Mouse (Mus musculus) lung, adult 18-20 months (tissue): Measurements from ENCODE around the gene Cntn1.
"Not testable (repeated sequence)": the region's sequence is repeated elsewhere in the genome, so short reads cannot be mapped to it uniquely, and the experiment has no call there.

ENCODE experiments used
- DNase-seq, 2 experiments: peaks; one replicate each; pipeline ENCODE4 v3.0.0; 2022; ENCODE audit warnings: mixed read lengths in 2 of 2

Gene Cntn1

DNA sequence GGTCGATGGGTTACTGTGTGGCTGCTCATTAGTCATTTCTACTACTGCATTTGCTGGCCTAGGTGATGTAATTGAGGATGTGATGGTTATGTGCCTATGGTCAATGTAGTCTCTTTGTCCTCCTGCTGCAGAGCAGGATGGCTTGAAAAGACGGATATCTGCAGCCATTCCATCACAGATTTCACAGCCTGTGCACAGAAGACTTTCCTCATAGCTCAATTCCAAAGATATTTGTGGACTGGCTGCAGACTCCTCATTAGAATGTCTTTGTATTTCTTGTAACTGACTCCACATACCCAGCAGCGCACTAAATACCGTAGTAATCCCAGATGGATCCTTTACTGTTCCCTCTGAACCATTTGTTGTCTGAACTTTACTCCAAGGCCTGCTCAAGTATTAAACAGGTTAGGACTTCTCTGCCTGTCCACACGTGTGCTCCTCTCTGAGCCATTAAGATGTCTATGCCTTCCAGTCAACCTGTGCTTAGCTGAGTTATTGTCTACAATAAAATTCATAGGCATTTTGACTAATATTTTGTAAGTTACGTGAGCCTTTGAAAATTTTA is 220.9 kb downstream of the Cntn1 start:
- no peak for DNase-seq

DNA sequence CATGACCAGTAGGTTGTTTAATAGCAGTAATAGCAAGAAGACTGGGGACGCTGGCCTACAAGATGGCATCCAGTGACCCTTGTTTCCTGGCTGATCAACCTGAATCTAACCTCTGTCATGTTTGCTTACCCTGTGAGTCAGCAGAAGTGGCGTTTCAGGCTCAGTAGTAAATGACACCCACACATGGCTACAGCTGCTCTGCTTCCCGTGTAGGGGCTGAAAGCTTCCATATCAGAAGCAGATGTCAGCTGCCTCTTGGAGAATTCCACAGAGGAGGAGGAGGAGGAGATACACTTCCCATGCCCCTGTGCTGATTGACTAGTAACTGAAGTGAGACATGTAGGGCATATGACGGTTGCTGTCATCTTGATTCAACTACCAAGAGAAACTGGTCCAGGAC is 225.9 kb downstream of the Cntn1 start:
- no peak for DNase-seq

DNA sequence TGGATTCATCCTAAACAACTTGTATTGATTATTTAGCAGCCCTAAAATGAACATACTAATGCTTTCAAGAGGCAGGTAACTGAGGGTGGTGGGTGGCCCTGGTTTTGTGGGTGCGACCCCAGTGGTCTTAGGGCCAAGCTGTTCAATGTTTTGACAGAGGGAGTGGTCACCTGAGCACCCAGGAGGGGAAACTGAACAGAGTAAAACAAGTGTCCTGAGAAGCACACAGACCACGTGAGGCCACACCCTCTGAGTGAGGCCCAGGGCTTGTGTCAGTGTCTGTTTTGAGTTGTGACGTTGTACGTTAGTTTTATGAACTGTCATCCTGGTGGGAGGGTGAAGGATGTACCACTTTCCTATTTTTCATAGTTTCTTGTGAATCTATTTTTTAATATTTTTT is 227.0 kb downstream of the Cntn1 start:
- no peak for DNase-seq

DNA sequence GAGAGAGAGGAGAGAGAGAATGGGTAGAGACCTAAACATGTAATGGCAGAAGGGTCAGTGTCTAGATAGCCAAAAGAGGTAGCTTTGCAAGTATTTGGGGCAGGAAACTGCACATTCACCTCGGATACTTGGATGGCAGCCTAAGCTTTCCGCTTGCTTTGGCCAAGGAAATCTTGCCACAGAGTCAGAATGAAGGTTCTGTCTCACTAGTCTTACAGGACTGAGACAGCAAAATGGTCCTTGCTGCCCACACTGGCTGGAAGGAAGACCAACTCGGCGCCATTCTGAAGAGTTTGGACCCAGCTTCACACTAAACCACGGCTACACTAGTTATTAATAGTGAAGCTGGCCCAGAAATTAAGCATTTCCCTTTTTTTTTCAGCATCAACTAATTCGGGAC is 230.0 kb downstream of the Cntn1 start:
- no peak for DNase-seq

DNA sequence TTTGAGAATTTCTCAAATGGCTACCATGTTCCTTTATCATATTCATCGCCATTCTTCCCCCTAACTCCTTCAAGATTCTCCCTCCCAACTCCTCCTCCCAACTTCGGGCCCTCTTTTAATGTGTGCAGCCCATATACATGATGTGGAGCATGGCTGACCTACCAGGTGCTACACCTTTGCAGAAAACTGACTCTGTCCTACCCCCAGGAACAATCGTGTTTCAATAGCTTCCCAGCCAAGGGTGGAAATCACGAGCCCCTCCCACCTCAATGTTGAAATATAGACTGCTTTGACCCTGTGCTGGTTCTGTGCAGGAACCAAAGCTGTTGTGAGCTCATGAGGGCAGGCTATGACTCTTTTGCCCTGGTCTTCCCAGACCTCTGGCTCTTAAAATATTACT is 236.7 kb downstream of the Cntn1 start:
- no peak for DNase-seq

DNA sequence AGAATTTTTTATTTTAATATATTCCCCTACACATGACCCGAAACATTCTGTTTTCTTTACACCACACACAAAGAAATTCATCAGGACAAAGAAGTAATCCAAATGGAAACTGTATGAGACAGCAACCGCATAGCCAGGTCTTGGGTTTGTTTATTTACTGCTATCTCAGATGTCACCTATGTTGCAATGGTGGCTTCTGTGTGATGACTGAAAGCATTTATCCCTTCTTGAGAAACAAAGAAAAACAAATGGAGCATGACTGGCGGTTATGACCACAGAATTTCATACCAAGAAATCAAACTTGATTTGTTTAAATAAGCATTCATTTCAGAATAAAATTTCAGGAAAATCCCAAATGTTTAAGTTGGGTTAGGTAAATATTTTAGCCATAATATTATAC is 245.5 kb downstream of the Cntn1 start:
- DNase-seq = no peak

DNA sequence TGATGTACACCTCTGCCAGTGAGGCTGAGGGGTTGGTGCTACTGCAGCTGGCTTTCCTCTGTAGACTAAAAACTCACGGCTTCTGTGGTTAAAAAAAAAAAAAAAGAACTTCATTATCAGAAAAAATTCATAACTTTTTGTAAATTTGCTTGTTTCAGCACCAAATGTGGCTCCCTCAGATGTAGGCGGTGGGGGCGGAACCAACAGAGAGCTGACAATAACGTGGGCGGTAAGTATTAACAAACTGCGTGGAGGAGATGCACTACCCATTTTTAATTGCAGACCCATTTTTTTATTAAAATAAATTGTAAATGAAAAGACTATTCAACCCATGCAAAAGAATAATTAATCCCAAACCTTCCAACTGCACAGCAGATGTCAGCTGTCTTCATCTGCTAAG is 251.8 kb downstream of the Cntn1 start:
- DNase-seq = no peak

DNA sequence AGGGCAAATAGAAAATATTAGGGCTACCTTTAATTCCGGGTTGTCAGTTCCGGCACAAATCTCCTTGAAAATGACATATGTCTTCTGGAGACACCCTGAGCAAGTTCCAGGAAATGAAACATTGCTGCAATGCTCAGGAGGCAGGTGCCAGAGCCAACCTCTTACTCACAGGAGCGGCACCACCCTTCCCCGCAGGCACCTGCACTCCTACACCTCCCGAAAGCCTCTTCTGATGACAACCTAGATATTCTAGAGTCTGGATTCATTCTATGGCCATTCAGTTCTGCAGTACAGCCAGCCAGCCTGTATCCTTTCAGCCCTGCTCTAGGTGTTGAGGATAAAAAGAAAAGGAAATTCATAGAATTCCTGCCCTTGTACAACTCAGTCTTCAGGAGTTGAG is 253.3 kb downstream of the Cntn1 start:
- DNase-seq = no peak

DNA sequence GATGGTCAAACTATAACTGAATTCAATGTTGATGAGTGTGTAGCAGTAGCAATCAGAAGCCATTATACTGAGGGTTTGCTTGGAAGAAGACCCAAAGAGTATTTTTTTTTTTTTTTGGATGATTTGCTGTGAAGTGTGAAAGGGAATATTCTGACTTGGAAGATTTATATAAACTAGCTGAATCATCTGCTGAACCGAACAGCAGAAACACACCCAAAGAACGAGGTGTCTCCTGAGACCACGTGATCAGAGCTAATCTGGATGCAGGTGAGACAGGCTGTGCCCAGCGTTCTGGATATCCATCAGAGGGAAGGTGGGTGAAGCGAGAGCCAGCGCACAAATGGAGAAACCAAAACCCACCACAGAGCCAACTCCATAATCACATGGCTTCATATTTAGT is 271.0 kb downstream of the Cntn1 start:
- no peak for DNase-seq

DNA sequence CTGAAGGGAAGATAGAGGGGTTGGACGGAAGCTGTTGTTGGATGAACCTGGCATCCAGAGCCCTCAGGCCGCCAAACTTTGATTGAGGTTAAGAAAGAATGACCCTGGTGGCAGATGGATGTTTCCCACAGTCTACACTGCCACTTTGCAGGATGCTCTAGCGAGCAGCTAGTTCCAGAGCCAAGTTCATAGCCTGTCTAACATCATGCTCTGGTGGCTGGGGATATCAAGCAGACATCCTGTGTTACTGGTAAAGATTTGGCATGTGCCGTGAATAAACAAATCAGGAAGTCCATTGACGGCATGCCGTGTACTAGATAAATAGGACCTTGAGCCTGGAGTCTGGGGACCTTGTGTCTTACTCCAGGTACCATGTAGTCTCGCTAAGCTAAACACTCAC is 276.1 kb downstream of the Cntn1 start:
- DNase-seq = no peak

DNA sequence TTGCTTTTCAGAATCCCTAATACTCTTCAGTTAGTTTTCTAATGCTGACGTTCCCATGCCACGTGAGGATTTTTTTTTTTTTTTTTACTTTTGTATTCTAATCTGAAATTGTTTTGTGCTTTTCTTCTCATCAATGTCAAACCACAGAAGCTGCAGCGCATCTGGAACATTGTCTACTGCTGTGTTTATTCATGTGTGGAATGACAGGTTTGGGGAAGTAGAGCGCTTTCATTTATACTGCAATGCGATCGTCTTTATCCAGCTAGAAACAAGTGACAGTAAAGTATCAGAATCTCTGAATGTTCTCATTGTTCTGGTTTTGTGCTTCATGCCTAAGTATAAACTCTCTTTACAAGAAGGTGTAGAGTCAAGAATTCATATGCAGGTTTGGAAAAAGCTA is 289.3 kb downstream of the Cntn1 start:
- DNase-seq = no peak

DNA sequence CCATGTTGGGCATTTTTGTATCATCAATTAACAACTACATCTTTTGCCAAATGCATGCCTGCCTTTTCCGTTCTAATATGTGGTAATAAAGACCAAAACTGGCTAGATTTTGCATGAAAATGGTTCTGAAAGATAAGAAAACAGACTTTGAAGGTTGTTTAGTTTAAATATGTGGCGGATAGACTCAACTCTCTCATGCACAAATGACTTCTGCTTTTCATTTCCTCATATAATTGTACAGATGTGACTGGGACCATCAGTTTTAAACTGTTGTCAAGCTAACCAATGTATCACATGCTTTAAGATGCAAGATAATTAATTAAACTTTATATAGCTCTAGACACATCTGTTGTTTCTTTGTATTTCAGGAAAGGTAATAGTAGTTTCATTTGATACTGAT is 290.5 kb downstream of the Cntn1 start:
- no peak for DNase-seq

DNA sequence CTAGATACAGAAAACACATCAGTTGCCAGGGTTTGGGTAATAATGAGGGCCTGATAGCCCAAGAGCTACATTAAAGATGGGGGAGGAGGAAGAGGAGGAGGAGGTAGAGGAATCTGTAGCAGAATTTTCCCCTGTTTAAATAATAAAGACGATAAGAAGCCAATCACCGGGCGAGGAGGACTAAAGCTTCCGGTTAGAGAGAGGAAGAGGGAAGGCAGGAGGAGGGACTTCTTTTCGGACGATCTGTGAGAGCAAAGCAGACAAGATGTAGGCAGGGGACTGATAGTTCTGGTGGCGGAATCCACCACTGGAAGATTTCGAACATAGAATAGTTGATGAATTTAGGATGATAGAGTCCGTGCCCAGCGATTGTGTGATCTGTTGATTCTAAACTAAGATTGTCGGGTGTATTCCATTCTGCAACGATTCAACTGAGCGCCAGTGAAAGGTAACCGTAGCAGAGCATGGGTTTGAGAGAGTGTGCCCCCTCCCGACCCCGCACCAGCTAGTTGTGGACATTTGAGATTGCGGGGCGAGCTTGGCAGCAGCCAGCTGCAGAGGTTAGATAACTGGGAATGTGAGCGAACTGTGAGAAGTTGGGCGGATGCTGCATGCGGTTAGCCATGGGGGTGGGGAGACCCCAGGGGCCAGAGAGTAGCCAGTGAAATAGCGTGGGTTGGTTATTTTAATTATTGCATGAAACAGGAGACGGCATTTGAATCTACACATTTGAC is 293.3 kb downstream of the Cntn1 start:
- DNase-seq = no peak

DNA sequence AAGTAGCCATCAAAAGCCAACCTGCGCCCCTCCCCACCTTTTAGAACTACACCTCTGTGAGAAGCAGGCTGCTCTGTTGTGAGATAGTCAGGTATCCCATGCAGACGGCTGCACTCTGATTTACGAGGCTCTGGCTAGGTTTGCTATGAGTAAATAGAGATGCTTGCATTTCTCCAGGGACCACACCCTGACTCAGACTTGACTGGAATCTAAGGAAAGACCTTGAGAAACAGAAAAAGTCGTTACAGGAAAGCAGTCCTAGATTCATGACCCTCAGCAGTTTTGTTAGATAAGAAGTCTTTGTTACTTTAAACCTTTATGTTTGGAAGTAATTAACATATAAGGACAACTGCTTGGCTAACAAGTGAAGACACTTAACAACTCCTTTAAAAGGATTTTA is 296.5 kb downstream of the Cntn1 start:
- DNase-seq = no peak

DNA sequence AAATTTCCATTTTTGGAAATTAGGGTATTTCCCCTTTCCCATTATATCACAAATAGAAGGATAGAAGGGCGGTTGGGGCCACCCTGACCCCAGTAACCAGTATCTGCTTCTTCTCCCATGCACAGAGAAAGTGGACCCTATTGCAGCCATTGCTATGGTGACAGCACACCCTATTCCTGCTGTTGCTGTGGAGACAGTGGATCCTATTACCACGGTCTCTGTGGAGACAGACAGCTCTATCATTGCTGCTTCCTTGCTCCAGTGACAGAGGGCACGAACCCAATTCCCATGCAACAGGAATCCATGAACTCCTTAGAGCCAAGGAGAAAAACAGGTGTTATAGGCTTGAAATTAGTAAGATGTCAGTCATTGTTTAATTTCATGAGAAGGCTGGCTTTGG is 296.9 kb downstream of the Cntn1 start:
- no peak for DNase-seq

DNA sequence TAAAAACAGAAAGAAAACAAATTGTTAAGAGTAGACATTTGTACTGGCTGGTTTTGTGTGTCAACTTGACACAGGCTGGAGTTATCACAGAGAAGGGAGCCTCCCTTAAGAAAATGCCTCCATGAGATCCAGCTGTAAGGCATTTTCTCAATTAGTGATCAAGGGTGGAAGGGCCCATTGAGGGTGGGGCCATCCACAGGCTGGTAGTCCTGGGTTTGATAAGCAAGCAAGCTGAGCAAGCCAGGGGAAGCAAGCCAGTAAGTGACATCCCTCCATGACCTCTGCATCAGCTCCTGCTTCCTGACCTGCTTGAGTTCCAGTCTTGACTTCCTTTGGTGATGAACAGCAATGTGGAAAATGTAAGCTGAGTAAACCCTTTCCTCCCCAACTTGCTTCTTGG is 297.5 kb downstream of the Cntn1 start:
- not testable (repeated sequence) for DNase-seq

DNA sequence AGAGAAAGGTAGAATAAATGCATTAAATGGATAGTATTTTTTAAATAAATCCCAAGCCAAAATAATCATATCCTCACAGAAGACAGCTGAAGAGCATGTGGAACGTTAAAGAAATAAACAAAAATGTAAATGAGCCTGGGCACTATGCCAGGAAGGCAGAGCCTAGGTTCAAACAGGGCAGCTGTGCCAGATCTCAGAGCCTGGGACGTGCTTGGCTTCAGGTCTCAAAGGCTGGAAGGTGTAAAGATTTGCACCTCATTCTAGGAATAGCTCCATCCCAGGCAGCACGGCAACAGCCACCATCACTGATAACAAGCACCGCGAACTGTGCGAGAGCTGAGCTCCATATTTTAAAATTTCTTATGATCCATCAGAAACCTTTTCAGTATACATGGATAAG is 313.2 kb downstream of the Cntn1 start:
- DNase-seq = no peak

DNA sequence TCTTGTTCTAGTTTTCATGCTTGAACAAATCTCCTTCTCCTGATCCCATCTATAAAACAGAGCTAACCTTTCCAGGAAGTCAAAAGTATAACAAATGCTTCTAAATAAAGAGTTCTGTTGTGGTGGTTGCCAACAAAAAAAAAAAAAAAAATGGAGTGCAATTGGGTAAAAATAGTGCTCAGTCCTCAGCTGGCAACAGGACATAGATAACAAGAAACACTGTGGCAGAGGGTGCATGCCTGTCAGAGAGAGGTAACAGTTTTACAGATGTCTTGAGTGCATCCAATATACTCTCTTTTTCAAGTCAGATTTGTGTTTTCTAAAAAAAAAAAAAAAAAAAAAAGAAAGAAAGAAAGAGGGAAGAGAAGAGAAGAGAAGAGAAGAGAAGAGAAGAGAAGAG is 313.6 kb downstream of the Cntn1 start:
- DNase-seq = no peak
